Mouse (Mus musculus): ENCODE results near the gene Ddb2. TPM values are rescaled to one million over a fixed set of nuclear protein-coding genes. Genes with fewer than 3 reads are reported as not detected.

Gene Ddb2
- total RNA-seq, 1 experiment, result 10.4 TPM

DNA sequence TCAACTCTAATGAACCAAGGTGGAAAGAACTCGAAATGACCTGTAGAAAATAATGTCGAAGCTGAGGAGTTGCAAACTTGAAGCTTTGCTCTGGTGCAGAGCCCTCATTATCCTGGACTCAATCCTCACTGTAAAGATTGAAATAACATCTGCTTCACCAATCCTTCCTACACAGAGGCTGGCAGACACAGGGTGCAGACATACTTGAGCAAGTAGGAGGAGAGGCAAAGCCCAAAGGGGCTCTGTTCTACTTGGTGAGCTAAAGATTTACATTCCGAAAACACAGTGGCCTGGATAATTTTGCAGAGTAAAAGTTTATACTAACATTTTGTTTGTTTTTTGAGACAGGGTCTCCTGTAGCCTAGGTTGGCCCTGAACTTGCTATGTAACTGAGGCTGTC, 37.9 kb downstream of the Ddb2 start:
- Histone ChIP-seq H3K27ac (ENCODE audit: insufficient read depth, low read depth, low read length, poor library complexity, severe bottlenecking) (no peak overlapping the region), H3K9me3 (ENCODE audit: control insufficient read depth, insufficient read depth, low read depth, low read length) (no peaks in the 10 kb centered on the region), H3K4me1 (ENCODE audit: control insufficient read depth in 2 of 2, insufficient read depth in 2 of 2, low read length in 2 of 2, poor library complexity in 1 of 2) (peaks cover 0 to 1% of the 10 kb centered on the region in 2 experiments; a peak in 1 of 4 replicates), H3K36me3 (ENCODE audit: control insufficient read depth, insufficient read depth, low read length, poor library complexity, severe bottlenecking) (no peaks in the 10 kb centered on the region), H3K9ac (ENCODE audit: insufficient read depth, low read depth, low read length, poor library complexity, severe bottlenecking) (no peak overlapping the region), H3K4me3 (ENCODE audit: insufficient read depth in 1 of 2, low read depth in 1 of 2, low read length in 2 of 2, poor library complexity in 1 of 2, severe bottlenecking in 1 of 2) (no peak overlapping the region)
- DNase-seq (ENCODE audit: low read depth, low spot score), result no peak
- in situ Hi-C loops (cut with MboI; ENCODE audit: low sequenced_read_pairs in 2 of 2, unreplicated experiment in 2 of 2), result no loop called here
- TF ChIP-seq ZC3H11A (IDR thresholded peaks at IDR 0.05; ENCODE audit: borderline replicate concordance, low read depth, low read length) (no peak), CHD2 (IDR thresholded peaks at IDR 0.05; ENCODE audit: low read depth, low read length) (no peak), MAFK (IDR thresholded peaks at IDR 0.05; ENCODE audit: insufficient read depth, low read depth, low read length) (no peak), HCFC1 (IDR thresholded peaks at IDR 0.05; ENCODE audit: borderline replicate concordance, insufficient read depth, low read length) (no peak), ZNF384 (IDR thresholded peaks at IDR 0.05; ENCODE audit: low read depth, low read length) (no peak)

DNA sequence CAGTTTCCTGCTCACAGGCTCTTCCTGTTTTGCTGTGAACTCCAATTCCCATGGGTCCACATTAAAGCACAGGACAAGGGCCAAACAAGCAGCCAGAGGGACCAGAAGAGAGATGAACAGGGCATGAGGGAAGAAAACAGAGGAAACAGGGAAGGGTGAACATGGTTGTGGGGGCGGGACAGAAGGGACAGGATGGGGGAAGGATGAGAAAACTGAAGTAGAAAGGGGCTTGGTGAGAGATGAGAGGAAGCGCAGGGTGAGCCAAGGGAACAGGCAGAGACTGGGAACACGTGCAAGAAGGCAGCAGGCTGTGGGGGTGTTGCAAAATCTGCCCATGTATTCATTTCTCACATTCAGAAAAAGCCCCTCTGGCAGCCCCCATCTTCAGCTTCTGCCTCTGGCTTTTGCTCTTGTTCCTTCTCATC, 40.2 kb downstream of the Ddb2 start:
- Histone ChIP-seq H3K4me3 (ENCODE audit: insufficient read depth in 1 of 2, low read depth in 1 of 2, low read length in 2 of 2, poor library complexity in 1 of 2, severe bottlenecking in 1 of 2) (no peak overlapping the region), H3K4me1 (ENCODE audit: control insufficient read depth in 2 of 2, insufficient read depth in 2 of 2, low read length in 2 of 2, poor library complexity in 1 of 2) (peaks cover 0 to 1% of the 10 kb centered on the region in 2 experiments; a peak in 1 of 4 replicates), H3K36me3 (ENCODE audit: control insufficient read depth, insufficient read depth, low read length, poor library complexity, severe bottlenecking) (no peaks in the 10 kb centered on the region), H3K27ac (ENCODE audit: insufficient read depth, low read depth, low read length, poor library complexity, severe bottlenecking) (no peak overlapping the region), H3K9ac (ENCODE audit: insufficient read depth, low read depth, low read length, poor library complexity, severe bottlenecking) (no peak overlapping the region), H3K9me3 (ENCODE audit: control insufficient read depth, insufficient read depth, low read depth, low read length) (no peaks in the 10 kb centered on the region)
- TF ChIP-seq HCFC1 (IDR thresholded peaks at IDR 0.05; ENCODE audit: borderline replicate concordance, insufficient read depth, low read length) (no peak), MAFK (IDR thresholded peaks at IDR 0.05; ENCODE audit: insufficient read depth, low read depth, low read length) (no peak), ZNF384 (IDR thresholded peaks at IDR 0.05; ENCODE audit: low read depth, low read length) (no peak), ZC3H11A (IDR thresholded peaks at IDR 0.05; ENCODE audit: borderline replicate concordance, low read depth, low read length) (no peak), CHD2 (IDR thresholded peaks at IDR 0.05; ENCODE audit: low read depth, low read length) (no peak)
- no peak for DNase-seq (ENCODE audit: low read depth, low spot score)
- in situ Hi-C loops (cut with MboI; ENCODE audit: low sequenced_read_pairs in 2 of 2, unreplicated experiment in 2 of 2), result no loop called here

DNA sequence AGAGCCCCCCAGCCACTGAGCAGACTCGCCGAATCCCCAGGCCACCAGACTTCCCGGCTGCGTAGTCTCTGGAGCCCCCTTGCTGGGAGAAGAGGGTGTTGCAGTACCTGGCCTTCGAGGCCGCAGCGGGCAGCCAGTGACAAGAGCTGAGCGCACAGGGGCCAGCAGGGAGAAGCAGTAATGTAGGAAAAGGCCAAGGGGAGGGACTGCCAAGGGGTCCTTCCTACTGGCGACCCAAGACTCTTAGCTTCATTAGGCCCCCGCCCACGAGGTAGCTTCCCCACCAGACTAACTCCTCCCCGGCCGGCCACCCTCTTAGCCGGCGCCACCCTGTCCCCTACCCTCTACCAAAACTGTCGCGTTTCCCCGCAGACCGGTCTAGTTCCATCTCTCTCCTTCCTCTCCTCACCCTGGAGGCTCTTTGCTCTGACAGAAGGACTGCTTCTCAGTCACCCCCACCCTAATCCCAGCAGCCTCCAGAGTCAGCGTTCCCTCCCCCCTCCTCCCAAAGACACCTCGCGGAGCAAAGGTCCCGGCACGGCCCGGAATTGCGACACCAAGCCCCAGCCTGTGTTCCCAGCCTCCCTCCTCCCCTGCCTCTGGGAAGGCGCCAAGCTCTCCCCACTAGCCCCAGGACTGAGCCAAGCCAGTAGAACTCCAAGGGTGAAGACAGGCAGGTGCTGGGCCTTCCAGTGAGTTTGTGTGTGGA, 42.0 kb downstream of the Ddb2 start:
- TF ChIP-seq ZC3H11A (IDR thresholded peaks at IDR 0.05; ENCODE audit: borderline replicate concordance, low read depth, low read length) (peak; percentile 22; the same call in 1 of the 2 replicates), ZNF384 (IDR thresholded peaks at IDR 0.05; ENCODE audit: low read depth, low read length) (no peak)
- Histone ChIP-seq H3K4me1 (ENCODE audit: control insufficient read depth in 2 of 2, insufficient read depth in 2 of 2, low read length in 2 of 2, poor library complexity in 1 of 2) (peaks cover 0 to 1% of the 10 kb centered on the region in 2 experiments; a peak in 1 of 4 replicates), H3K9me3 (ENCODE audit: control insufficient read depth, insufficient read depth, low read depth, low read length) (no peaks in the 10 kb centered on the region), H3K36me3 (ENCODE audit: control insufficient read depth, insufficient read depth, low read length, poor library complexity, severe bottlenecking) (no peaks in the 10 kb centered on the region), H3K9ac (ENCODE audit: insufficient read depth, low read depth, low read length, poor library complexity, severe bottlenecking) (peak overlapping the region; percentile 54), H3K4me3 (ENCODE audit: insufficient read depth in 1 of 2, low read depth in 1 of 2, low read length in 2 of 2, poor library complexity in 1 of 2, severe bottlenecking in 1 of 2) (peak overlapping the region; percentile 54 to 57), H3K27ac (ENCODE audit: insufficient read depth, low read depth, low read length, poor library complexity, severe bottlenecking) (no peak overlapping the region)
- DNase-seq (ENCODE audit: low read depth, low spot score), result peak; percentile 29
- in situ Hi-C loops (cut with MboI; ENCODE audit: low sequenced_read_pairs in 2 of 2, unreplicated experiment in 2 of 2), result no loop called here

DNA sequence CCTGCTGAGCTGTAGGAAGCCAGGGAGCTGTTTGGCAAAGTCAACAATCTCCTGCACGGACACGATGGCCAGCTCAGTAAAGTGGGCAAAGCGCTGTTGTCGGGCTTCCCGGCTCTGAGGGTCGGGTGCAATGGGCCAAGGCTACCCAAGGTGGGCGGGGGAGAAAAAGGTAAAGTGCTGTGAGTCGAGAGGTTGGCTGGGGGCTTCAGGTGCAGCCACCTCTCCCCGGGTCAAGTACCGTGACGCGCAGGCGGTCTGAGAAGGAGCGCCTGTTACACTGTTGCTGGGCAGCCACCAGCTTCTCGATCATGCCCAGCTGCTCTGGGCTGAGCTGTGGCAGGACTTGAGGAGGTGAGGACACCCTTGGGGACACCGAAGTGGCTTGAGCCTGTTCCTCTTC, 46.3 kb downstream of the Ddb2 start:
- Histone ChIP-seq H3K4me1 (ENCODE audit: control insufficient read depth in 2 of 2, insufficient read depth in 2 of 2, low read length in 2 of 2, poor library complexity in 1 of 2) (peaks cover 0 to 1% of the 10 kb centered on the region in 2 experiments; a peak in 1 of 4 replicates), H3K9ac (ENCODE audit: insufficient read depth, low read depth, low read length, poor library complexity, severe bottlenecking) (no peak overlapping the region), H3K9me3 (ENCODE audit: control insufficient read depth, insufficient read depth, low read depth, low read length) (no peaks in the 10 kb centered on the region), H3K27ac (ENCODE audit: insufficient read depth, low read depth, low read length, poor library complexity, severe bottlenecking) (no peak overlapping the region), H3K36me3 (ENCODE audit: control insufficient read depth, insufficient read depth, low read length, poor library complexity, severe bottlenecking) (no peaks in the 10 kb centered on the region), H3K4me3 (ENCODE audit: insufficient read depth in 1 of 2, low read depth in 1 of 2, low read length in 2 of 2, poor library complexity in 1 of 2, severe bottlenecking in 1 of 2) (no peak overlapping the region)
- TF ChIP-seq HCFC1 (IDR thresholded peaks at IDR 0.05; ENCODE audit: borderline replicate concordance, insufficient read depth, low read length) (no peak), CHD2 (IDR thresholded peaks at IDR 0.05; ENCODE audit: low read depth, low read length) (no peak), MAFK (IDR thresholded peaks at IDR 0.05; ENCODE audit: insufficient read depth, low read depth, low read length) (no peak), ZC3H11A (IDR thresholded peaks at IDR 0.05; ENCODE audit: borderline replicate concordance, low read depth, low read length) (no peak), ZNF384 (IDR thresholded peaks at IDR 0.05; ENCODE audit: low read depth, low read length) (no peak)
- in situ Hi-C loops (cut with MboI; ENCODE audit: low sequenced_read_pairs in 2 of 2, unreplicated experiment in 2 of 2), result no loop called here
- DNase-seq (ENCODE audit: low read depth, low spot score), result no peak
